Mouse (Mus musculus) frontal cortex, adult 2 months (tissue): ENCODE measurements around the gene Rassf4. TPM values are rescaled to one million over a fixed set of nuclear protein-coding genes. Genes with fewer than 3 reads are reported as not detected.
"Not testable (repeated sequence)": the region's sequence is repeated elsewhere in the genome, so short reads cannot be mapped to it uniquely, and the experiment has no call there.

ENCODE experiments used
- DNase-seq, 2 experiments: peaks; one replicate each; pipeline ENCODE4 v3.0.0; 2022; ENCODE audit warnings: low spot score in 1 of 2; ENCODE audit errors: extremely low spot score in 1 of 2
- polyA plus RNA-seq: library from polyadenylated mRNA; depleted of rRNA; stranded (reverse); fragments of >200 nt; gene quantifications from 2 replicates; pipeline ENCODE4 v1.2.3, GENCODE M21; 2012

Rassf4 gene
- polyA plus RNA-seq, 1 experiment = 8.8 TPM

GRCm38 (mm10) chr6:116638871-116639270 lies 34.9 kb downstream of the Rassf4 start:
- no peak for DNase-seq

DNA sequence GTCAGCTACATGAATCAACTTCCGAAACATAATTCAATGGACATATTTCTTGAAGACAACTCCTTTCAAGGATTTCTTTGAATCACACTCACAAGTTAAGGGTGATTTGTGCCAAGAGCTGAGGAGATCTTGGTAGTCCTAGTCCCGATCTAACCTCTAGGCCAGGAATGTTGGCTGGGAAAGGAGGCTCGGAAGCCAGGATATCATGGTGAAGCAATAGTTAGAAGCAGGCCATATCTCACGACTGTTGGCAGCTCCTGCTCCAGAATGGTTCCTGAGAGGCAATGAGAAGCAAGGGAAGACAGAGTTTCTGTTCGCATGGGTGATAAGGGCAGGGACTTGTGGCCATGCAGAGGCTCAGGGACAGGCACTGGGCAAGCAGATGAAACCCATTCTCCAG lies 36.3 kb downstream of the Rassf4 start:
- DNase-seq = no peak

- DNase-seq = no peak
These were observed 37.0 kb downstream of the Rassf4 start for GRCm38 (mm10) chr6:116636581-116637235.

- no peak for DNase-seq
These were observed 38.2 kb downstream of the Rassf4 start for GRCm38 (mm10) chr6:116635251-116636180.

DNA sequence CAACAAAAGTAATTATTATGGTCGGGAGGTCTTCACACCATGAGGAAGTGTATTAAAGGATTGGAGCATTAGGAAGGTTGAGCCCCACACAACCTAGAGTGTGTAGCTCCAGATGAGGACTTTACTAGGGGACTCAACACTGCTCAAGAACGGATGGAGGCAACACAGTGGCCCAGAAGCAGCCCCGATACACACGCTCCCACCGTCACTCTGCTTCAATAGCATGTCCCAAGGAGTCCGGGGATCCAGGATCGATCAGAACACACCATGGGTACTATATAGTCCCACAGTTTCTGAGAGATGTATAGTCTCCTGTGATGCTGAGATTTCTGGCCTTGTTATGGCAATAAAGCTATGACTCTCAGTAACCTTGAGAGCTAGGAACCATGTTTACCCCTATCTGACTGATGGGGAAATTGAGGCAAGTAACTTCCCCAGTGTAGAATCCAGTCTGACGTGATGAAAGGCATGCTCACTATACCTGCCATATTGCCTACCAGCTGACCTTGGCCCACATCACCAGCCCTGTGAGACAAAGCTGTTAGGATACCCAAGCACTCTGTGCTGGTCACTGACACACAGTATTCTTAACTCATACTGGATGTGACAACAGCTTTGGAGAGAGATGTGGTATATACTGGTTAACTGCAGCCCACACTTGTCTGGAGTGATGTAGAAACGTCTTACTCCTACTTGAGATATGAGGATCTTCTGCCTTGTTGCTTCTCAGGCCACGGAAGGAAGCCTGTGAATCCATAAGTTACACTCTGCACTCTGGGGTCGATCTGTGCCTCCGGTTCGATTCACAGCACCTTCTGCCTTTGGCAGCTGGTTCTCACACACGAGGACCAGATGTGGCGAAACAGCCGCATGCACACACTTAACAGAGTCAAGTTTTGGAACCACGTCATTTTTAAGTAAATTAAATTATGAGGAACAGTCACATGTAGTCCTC lies 39.7 kb downstream of the Rassf4 start:
- DNase-seq = no peak

DNA sequence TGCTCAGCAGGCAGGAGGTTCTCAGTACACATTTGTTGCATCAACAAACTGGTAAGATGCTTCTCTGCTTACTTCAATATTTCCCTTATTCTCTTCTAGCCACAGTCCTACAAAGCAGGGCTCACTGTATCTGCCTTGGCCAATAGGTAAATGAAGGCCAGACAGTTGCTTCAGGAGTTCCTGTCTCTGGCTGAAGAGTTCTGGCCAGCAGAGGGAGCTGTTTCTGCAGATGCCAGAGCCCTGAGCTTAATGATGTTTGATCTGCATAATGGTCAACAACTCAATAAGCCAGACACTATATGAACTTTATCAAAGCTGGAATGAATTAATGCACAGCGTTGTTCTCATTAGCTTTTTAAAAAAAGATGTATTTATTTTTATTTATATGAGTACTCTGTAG lies 41.6 kb downstream of the Rassf4 start:
- peak in 1 of 2 experiments; percentile 89 for DNase-seq

- no peak for DNase-seq
These were observed 44.0 kb downstream of the Rassf4 start for GRCm38 (mm10) chr6:116629766-116630165.

DNA sequence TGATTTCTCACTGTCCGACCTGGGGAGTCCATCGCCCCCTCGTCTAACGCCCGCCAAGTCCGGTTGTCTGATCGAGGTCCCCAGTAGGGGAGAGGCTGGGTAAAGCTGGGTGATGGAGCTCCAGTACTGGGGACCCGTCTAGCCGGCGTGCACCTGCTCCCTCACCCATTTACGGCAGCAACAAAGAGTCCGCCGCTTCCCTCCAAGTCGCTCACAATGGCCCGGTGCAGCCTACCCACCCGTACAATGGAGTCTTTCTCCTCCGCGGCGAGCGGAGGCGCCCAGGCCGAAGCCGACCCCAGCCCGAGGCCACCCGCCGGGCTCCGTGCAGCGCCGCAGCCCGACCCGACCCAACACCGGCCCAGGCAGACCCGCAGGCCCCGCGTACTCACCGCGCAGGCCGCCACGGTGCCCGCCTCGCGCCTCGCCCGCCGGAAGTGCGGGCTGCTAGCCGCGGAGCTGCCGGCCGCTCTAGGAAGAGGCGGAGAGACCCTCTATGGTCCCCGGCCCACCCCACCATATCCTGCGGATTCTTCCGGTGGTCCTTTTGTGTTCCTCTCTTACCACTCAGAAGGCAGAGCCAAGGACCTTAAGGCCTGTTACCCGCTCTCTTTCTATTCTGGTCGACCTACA lies 45.1 kb downstream of the Rassf4 start, which contains the start of gene Zfp422:
Gene Zfp422 (minus strand): TSS at position 461 of the 633 bp plus-strand sequence.
- peak in 1 of 2 experiments; percentile 66 for DNase-seq

DNA sequence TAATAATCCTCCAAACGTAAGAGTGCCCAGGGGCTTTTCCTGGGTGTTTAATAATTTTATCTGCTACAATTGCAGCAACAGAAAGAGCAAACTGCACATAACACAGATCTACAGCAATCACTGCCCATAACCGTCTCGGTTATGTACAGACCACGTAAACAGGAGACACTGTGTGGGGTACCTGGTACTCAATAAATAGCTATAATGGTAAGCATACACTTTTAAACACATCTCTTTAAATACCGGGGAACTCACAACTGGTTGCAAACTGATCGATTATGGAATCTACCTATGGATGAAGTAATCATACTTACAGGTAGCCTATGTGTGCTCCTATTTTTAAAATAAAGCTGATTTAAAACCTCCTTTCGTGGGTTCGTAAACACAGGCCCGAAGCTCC lies 45.7 kb downstream of the Rassf4 start:
- peak in 1 of 2 experiments; percentile 11 for DNase-seq

GRCm38 (mm10) chr6:116626417-116626816 lies 47.3 kb downstream of the Rassf4 start:
- not testable (repeated sequence) for DNase-seq

- no peak for DNase-seq
These were observed 52.3 kb downstream of the Rassf4 start for GRCm38 (mm10) chr6:116621318-116622023.

GRCm38 (mm10) chr6:116618073-116618472 lies 55.7 kb downstream of the Rassf4 start:
- DNase-seq = no peak

DNA sequence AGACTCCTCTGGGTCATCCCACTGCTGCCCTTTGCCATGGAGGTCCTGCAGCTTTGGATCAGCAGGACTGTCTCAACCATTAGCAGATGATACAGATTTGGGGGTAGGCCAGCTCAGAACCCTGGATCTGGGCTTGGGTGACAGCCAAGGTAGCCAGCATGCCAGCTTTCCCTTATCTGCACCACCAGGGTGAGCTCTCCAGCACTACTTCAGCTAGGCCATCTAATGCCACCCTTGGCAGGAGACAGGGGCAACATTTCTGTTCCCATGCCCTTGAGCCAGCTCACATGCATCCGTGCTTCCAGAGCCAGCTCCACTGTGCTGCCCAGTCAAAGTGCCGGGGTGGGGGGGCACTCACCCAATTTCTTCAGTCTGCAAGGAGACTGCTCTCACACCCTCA lies 58.0 kb downstream of the Rassf4 start:
- DNase-seq = no peak

- no peak for DNase-seq
These were observed 66.5 kb downstream of the Rassf4 start for GRCm38 (mm10) chr6:116607230-116607629.

GRCm38 (mm10) chr6:116600969-116601368 lies 72.8 kb downstream of the Rassf4 start:
- not testable (repeated sequence) for DNase-seq

GRCm38 (mm10) chr6:116584095-116584494 lies 89.7 kb downstream of the Rassf4 start, which contains the start of gene Olfr215:
Gene Olfr215, minus strand, starts transcription at chr6:116584195.
- DNase-seq = no peak
